Mouse (Mus musculus) myocyte (in vitro differentiated cells): ENCODE data around the gene Slc38a3.

Source experiments
- CEBPB ChIP-seq: IDR thresholded peaks from 2 replicates; pipeline ENCODE4 v1.6.1; 2011; ENCODE audit warnings: mild to moderate bottlenecking, moderate library complexity; ENCODE audit not compliant: poor library complexity, insufficient read depth, severe bottlenecking
- MAX ChIP-seq: IDR thresholded peaks from one replicate; pipeline ENCODE4 v1.6.1; 2011; ENCODE audit warnings: low read depth, mild to moderate bottlenecking, control low read depth
- MYOD1 ChIP-seq, 3 experiments: IDR thresholded peaks; one replicate each; pipeline ENCODE4 v1.6.1; 2011; ENCODE audit warnings: control low read depth in 2 of 3, low read depth in 2 of 3, mild to moderate bottlenecking in 2 of 3, moderate library complexity in 1 of 3; ENCODE audit not compliant: insufficient read length in 2 of 3, control insufficient read depth in 1 of 3
- MYOG ChIP-seq, 3 experiments: IDR thresholded peaks; one replicate each; pipeline ENCODE4 v1.6.1; 2011; ENCODE audit warnings: control low read depth in 2 of 3, low read depth in 2 of 3, mild to moderate bottlenecking in 2 of 3; ENCODE audit not compliant: insufficient read length in 2 of 3, control insufficient read depth in 1 of 3, insufficient read depth in 1 of 3
- POLR2A ChIP-seq: IDR thresholded peaks from one replicate; pipeline ENCODE4 v1.6.1; 2011; ENCODE audit warnings: low read depth, mild to moderate bottlenecking, control low read depth, moderate library complexity; ENCODE audit not compliant: insufficient read length
- REST ChIP-seq: IDR thresholded peaks from one replicate; pipeline ENCODE4 v1.6.1; 2011; ENCODE audit warnings: mild to moderate bottlenecking, control low read depth, moderate library complexity; ENCODE audit not compliant: insufficient read depth, insufficient read length
- SRF ChIP-seq: IDR thresholded peaks from one replicate; pipeline ENCODE4 v1.6.1; 2011; ENCODE audit warnings: low read depth; ENCODE audit not compliant: control insufficient read depth, insufficient read length
- TCF12 ChIP-seq: IDR thresholded peaks from one replicate; pipeline ENCODE4 v1.6.1; 2011; ENCODE audit warnings: mild to moderate bottlenecking, control low read depth; ENCODE audit not compliant: poor library complexity, insufficient read depth, severe bottlenecking

DNA sequence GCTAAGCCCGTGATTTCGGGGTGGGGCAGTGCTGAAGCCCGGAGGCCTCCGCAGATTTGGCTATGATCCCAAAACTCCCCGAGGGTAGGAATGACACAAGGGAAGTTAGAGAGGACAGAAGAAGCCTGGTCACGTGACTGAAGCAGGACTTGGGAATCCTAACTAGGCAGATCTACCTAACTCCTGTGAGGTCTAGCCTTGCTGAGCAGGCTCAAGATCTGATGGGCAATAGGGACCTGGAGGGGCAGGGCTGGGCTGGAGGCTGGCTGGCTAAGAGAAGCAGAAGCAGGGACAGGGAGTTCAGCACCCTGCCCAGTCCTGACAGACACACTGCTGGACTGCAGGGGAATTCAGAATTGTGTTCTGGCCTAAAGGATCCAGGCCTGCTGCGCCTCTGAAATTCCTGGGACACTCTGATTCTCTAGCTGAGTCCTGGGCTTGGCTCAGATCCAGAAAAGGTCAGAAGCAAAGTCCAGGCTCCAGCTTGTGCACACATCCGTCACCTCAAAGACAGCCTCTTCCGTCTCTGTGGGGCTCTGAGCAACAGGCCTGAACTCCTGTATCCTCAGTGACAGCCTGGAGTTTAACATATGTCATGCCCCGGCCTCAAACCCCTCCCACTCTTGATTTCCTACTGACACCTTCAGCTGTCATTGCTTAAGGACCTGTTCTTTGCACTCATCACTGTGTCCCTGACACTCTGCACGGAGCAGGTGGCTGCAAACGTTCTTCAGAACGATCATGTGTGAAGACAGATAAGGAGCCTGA lies 50.4 kb downstream of the Slc38a3 start:
- TF ChIP-seq TCF12 (no peak), POLR2A (no peak), MAX (no peak), MYOG (IDR thresholded peaks at IDR 0.05; ENCODE audit: control insufficient read depth in 1 of 3, insufficient read depth in 1 of 3, insufficient read length in 2 of 3, low read depth in 2 of 3) (no peak), MYOD1 (IDR thresholded peaks at IDR 0.05; ENCODE audit: control insufficient read depth in 1 of 3, insufficient read length in 2 of 3, low read depth in 2 of 3) (no peak), SRF (no peak), CEBPB (no peak), REST (no peak)
